37 mouse cellular contexts compared by ENCODE assay signal in genomic region chr12:103679853-103680252, GRCm38 (mm10). TPM values are rescaled to one million over a fixed set of nuclear protein-coding genes. Genes with fewer than 3 reads are reported as not detected.
"Had no signal": no experiment of that assay in that cellular context is flagged by ENCODE, and none has a peak within 500 bp of the region (broad histone marks: within the 10 kb centered on the region; RNA-seq: fewer than 3 reads in every experiment).

No protein-coding gene starts in this region.

RNA-seq across cellular contexts. Expression of gene Serpina16, which starts 3.9 kb away (rescaled TPM):
- total RNA-seq: layer of hippocampus, postnatal 36 days; left cerebral cortex, adult 18-20 months; left cerebral cortex, adult 2 months; left cerebral cortex, adult 8-10 months; left cerebral cortex, postnatal 10 days; left cerebral cortex, postnatal 14 days; left cerebral cortex, postnatal 25 days; left cerebral cortex, postnatal 36 days; left cerebral cortex, postnatal 4 days; megakaryocyte progenitor cell, adult 5-6 weeks; megakaryocyte, adult 5-6 weeks; megakaryocyte-erythroid progenitor cell, adult 5-6 weeks; midbrain, postnatal 0 days; monocyte, adult 5-6 weeks had no signal
- polyA plus RNA-seq: limb, embryonic 10.5 days; limb, embryonic 11.5 days; limb, embryonic 12.5 days; limb, embryonic 13.5 days; limb, embryonic 14.5 days; limb, embryonic 15.5 days; liver, embryonic 11.5 days; liver, embryonic 12.5 days; lung, adult 2 months; lung, embryonic 14.5 days; lung, embryonic 15.5 days; lung, embryonic 16.5 days; lung, postnatal 0 days; macrophage; midbrain, embryonic 10.5 days; midbrain, embryonic 11.5 days; midbrain, embryonic 12.5 days; midbrain, embryonic 13.5 days; midbrain, embryonic 14.5 days; midbrain, embryonic 15.5 days; midbrain, embryonic 16.5 days; midbrain, postnatal 0 days; myocyte; neural tube, embryonic 11.5 days had no signal

RNA-seq across cellular contexts. Expression of gene Serpina1f, which starts 15.5 kb away (rescaled TPM):
- total RNA-seq: layer of hippocampus, postnatal 36 days; left cerebral cortex, adult 18-20 months; left cerebral cortex, adult 2 months; left cerebral cortex, adult 8-10 months; left cerebral cortex, postnatal 10 days; left cerebral cortex, postnatal 14 days; left cerebral cortex, postnatal 25 days; left cerebral cortex, postnatal 36 days; left cerebral cortex, postnatal 4 days; megakaryocyte progenitor cell, adult 5-6 weeks; megakaryocyte, adult 5-6 weeks; megakaryocyte-erythroid progenitor cell, adult 5-6 weeks; midbrain, postnatal 0 days; monocyte, adult 5-6 weeks had no signal
- polyA plus RNA-seq: limb, embryonic 10.5 days; limb, embryonic 11.5 days; limb, embryonic 12.5 days; limb, embryonic 13.5 days; limb, embryonic 14.5 days; limb, embryonic 15.5 days; lung, adult 2 months; lung, embryonic 14.5 days; lung, embryonic 15.5 days; lung, embryonic 16.5 days; lung, postnatal 0 days; macrophage; midbrain, embryonic 10.5 days; midbrain, embryonic 11.5 days; midbrain, embryonic 12.5 days; midbrain, embryonic 13.5 days; midbrain, embryonic 14.5 days; midbrain, embryonic 15.5 days; midbrain, embryonic 16.5 days; midbrain, postnatal 0 days; myocyte; neural tube, embryonic 11.5 days had no signal

RNA-seq across cellular contexts. Expression of gene Serpina6, which starts 22.8 kb away (rescaled TPM):
- total RNA-seq: layer of hippocampus, postnatal 36 days; left cerebral cortex, adult 18-20 months; left cerebral cortex, adult 2 months; left cerebral cortex, adult 8-10 months; left cerebral cortex, postnatal 10 days; left cerebral cortex, postnatal 14 days; left cerebral cortex, postnatal 25 days; left cerebral cortex, postnatal 36 days; left cerebral cortex, postnatal 4 days; megakaryocyte progenitor cell, adult 5-6 weeks; megakaryocyte, adult 5-6 weeks; megakaryocyte-erythroid progenitor cell, adult 5-6 weeks; midbrain, postnatal 0 days; monocyte, adult 5-6 weeks had no signal
- polyA plus RNA-seq: limb, embryonic 10.5 days; lung, adult 2 months; lung, postnatal 0 days; macrophage; midbrain, embryonic 10.5 days; midbrain, embryonic 11.5 days; midbrain, embryonic 12.5 days; midbrain, embryonic 14.5 days; midbrain, embryonic 15.5 days; midbrain, embryonic 16.5 days; midbrain, postnatal 0 days had no signal

RNA-seq across cellular contexts. Expression of gene Serpina10, which starts 48.6 kb away (rescaled TPM):
- total RNA-seq: layer of hippocampus, postnatal 36 days; left cerebral cortex, adult 18-20 months; left cerebral cortex, adult 2 months; left cerebral cortex, adult 8-10 months; left cerebral cortex, postnatal 10 days; left cerebral cortex, postnatal 14 days; left cerebral cortex, postnatal 25 days; left cerebral cortex, postnatal 36 days; left cerebral cortex, postnatal 4 days; megakaryocyte progenitor cell, adult 5-6 weeks; megakaryocyte, adult 5-6 weeks; megakaryocyte-erythroid progenitor cell, adult 5-6 weeks; midbrain, postnatal 0 days; monocyte, adult 5-6 weeks had no signal
- polyA plus RNA-seq: limb, embryonic 10.5 days; limb, embryonic 13.5 days; limb, embryonic 14.5 days; lung, embryonic 14.5 days; lung, embryonic 16.5 days; macrophage; midbrain, embryonic 10.5 days; midbrain, embryonic 11.5 days; midbrain, embryonic 12.5 days; midbrain, embryonic 13.5 days; midbrain, embryonic 16.5 days; myocyte had no signal
